Mouse (Mus musculus) E14TG2a.4 (cell line): ENCODE data around the gene Gm47959.
"Not testable (repeated sequence)": the region's sequence is repeated elsewhere in the genome, so short reads cannot be mapped to it uniquely, and the experiment has no call there.

ENCODE experiments used
- CTCF ChIP-seq: conservative IDR thresholded peaks from 2 replicates; pipeline ENCODE4 v1.5.1; 2014; ENCODE audit warnings: low read length
- NANOG ChIP-seq: IDR thresholded peaks from 2 replicates; pipeline ENCODE4 v1.6.1; 2014; ENCODE audit warnings: borderline replicate concordance, low read length, mixed read lengths
- POU5F1 ChIP-seq: IDR thresholded peaks from 2 replicates; pipeline ENCODE4 v1.6.1; 2014; ENCODE audit warnings: low read length, borderline replicate concordance

GRCm38 (mm10) chr1:82955913-82956312 lies 44.4 kb upstream of the Gm47959 start, which contains the start of gene Gm7544:
- TF ChIP-seq CTCF, NANOG, POU5F1: not testable (repeated sequence)
